Mouse (Mus musculus): ENCODE measurements around the gene Sypl. TPM values are rescaled to one million over a fixed set of nuclear protein-coding genes. Genes with fewer than 3 reads are reported as not detected.

The Sypl gene
- polyA plus RNA-seq, 1 experiment from 2014 or later: 68.3 TPM

GRCm38 (mm10) chr12:33024524-33024923 lies 70.8 kb downstream of the Sypl start:
- Histone ChIP-seq H3K27ac (no peak overlapping the region), H3K4me1 (peaks cover 11% of the 10 kb centered on the region), H3K27me3 (no peaks in the 10 kb centered on the region), H3K9ac (no peak overlapping the region), H3K4me3 (no peak overlapping the region), H3K4me2 (replicated peaks) (no peak overlapping the region), H3K36me3 (no peaks in the 10 kb centered on the region), H3K9me3 (peaks cover 5% of the 10 kb centered on the region; the same call in 1 of the 2 replicates)
- WGBS: 47% methylated on average over 6 of the region's 6 CpGs
- ATAC-seq (ENCODE audit: insufficient number of reproducible peaks, insufficient read depth, low FRiP score, low TSS enrichment): no peak

- peak overlapping the region; percentile 39 for H3K4me2 ChIP-seq (replicated peaks)
- no peak overlapping the region for H3K27ac ChIP-seq
- ATAC-seq (ENCODE audit: insufficient number of reproducible peaks, insufficient read depth, low FRiP score, low TSS enrichment): 0 out of 2 replicates have a peak, but pooled peaks have one; percentile 59
Observed at GRCm38 (mm10) chr12:33027093-33027492, 73.4 kb downstream of the Sypl start.

GRCm38 (mm10) chr12:33028109-33028691 lies 74.5 kb downstream of the Sypl start:
- H3K4me2 ChIP-seq (replicated peaks): no peak overlapping the region
- no peak overlapping the region for H3K4me3 ChIP-seq
- H3K9me3 ChIP-seq: no peaks in the 10 kb centered on the region
- 42% methylated on average over 10 of the region's 10 CpGs for WGBS
- no peak for ATAC-seq (ENCODE audit: insufficient number of reproducible peaks, insufficient read depth, low FRiP score, low TSS enrichment)
- H3K4me1 ChIP-seq: peaks cover 11% of the 10 kb centered on the region
- H3K9ac ChIP-seq: no peak overlapping the region
- H3K36me3 ChIP-seq: no peaks in the 10 kb centered on the region
- H3K27ac ChIP-seq: no peak overlapping the region
- H3K27me3 ChIP-seq: peaks cover 4% of the 10 kb centered on the region; the same call in 1 of the 2 replicates

More at GRCm38 (mm10) chr12:33027093-33027492, 73.4 kb downstream of the Sypl start:
- H3K36me3 ChIP-seq: no peaks in the 10 kb centered on the region
- no peak overlapping the region for H3K9ac ChIP-seq
- H3K4me1 ChIP-seq: peaks cover 11% of the 10 kb centered on the region
- no peak overlapping the region for H3K4me3 ChIP-seq
- H3K9me3 ChIP-seq: peaks cover 5% of the 10 kb centered on the region; the same call in 1 of the 2 replicates
- peaks cover 4% of the 10 kb centered on the region; the same call in 1 of the 2 replicates for H3K27me3 ChIP-seq
- 3% methylated on average over 10 of the region's 10 CpGs for WGBS

GRCm38 (mm10) chr12:33028708-33029107 lies 75.0 kb downstream of the Sypl start:
- Histone ChIP-seq H3K4me3 (no peak overlapping the region), H3K27ac (no peak overlapping the region), H3K9me3 (no peaks in the 10 kb centered on the region), H3K36me3 (no peaks in the 10 kb centered on the region), H3K9ac (no peak overlapping the region), H3K4me2 (replicated peaks) (no peak overlapping the region), H3K27me3 (peaks cover 4% of the 10 kb centered on the region; the same call in 1 of the 2 replicates), H3K4me1 (peaks cover 11% of the 10 kb centered on the region)
- ATAC-seq (ENCODE audit: insufficient number of reproducible peaks, insufficient read depth, low FRiP score, low TSS enrichment): no peak; the same call in 1 of the 2 replicates
- 45% methylated on average over 13 of the region's 13 CpGs for WGBS

Other genes with a start within 250 kb of the Sypl start
- 22.3 and 25.3 TPM in 2 replicates for gene Nampt, start 134.3 kb upstream of the Sypl start, polyA plus RNA-seq (2016; fragmentation: Nextera tagmentation; extraction: Ambion mirVana)
- not detected in 2 replicates for gene Cdhr3, start 139.0 kb downstream of the Sypl start, polyA plus RNA-seq (2016; fragmentation: Nextera tagmentation; extraction: Ambion mirVana)
- 10.9 and 13.9 TPM in 2 replicates for gene Atxn7l1, start 193.8 kb downstream of the Sypl start, polyA plus RNA-seq (2016; fragmentation: Nextera tagmentation; extraction: Ambion mirVana)